Mouse (Mus musculus) 3T3-L1 (cell line): ENCODE data around the gene Rcc1l.

ENCODE experiments used
- DNase-seq: peaks from one replicate; pipeline ENCODE4 v3.0.0-alpha.2; 2015; ENCODE audit warnings: low read depth, low spot score

Gene Rcc1l

GRCm38 (mm10) chr5:134170167-134170566 is 6.4 kb downstream of the Rcc1l start:
- no peak for DNase-seq

- no peak for DNase-seq
Measured at GRCm38 (mm10) chr5:134169231-134169630, 7.3 kb downstream of the Rcc1l start.

- DNase-seq: no peak
Measured at GRCm38 (mm10) chr5:134168033-134168432, 8.5 kb downstream of the Rcc1l start.

- DNase-seq: no peak
Measured at GRCm38 (mm10) chr5:134166642-134167041, 9.9 kb downstream of the Rcc1l start.

- no peak for DNase-seq
Measured at GRCm38 (mm10) chr5:134164688-134165087, 11.9 kb downstream of the Rcc1l start.

- DNase-seq: no peak
Measured at GRCm38 (mm10) chr5:134155916-134156466, 20.6 kb downstream of the Rcc1l start.

GRCm38 (mm10) chr5:134151895-134152294 is 24.7 kb downstream of the Rcc1l start:
- DNase-seq: no peak

- DNase-seq: no peak
Measured at GRCm38 (mm10) chr5:134148153-134148552, 28.4 kb downstream of the Rcc1l start.

GRCm38 (mm10) chr5:134147194-134147753 is 29.3 kb downstream of the Rcc1l start:
- DNase-seq: peak; percentile 83

- no peak for DNase-seq
Measured at GRCm38 (mm10) chr5:134144986-134145385, 31.6 kb downstream of the Rcc1l start.

- DNase-seq: no peak
Measured at GRCm38 (mm10) chr5:134142381-134142780, 34.2 kb downstream of the Rcc1l start.

GRCm38 (mm10) chr5:134141236-134141635 is 35.3 kb downstream of the Rcc1l start:
- no peak for DNase-seq

GRCm38 (mm10) chr5:134139429-134139828 is 37.1 kb downstream of the Rcc1l start:
- no peak for DNase-seq

GRCm38 (mm10) chr5:134137933-134138332 is 38.6 kb downstream of the Rcc1l start:
- no peak for DNase-seq

GRCm38 (mm10) chr5:134136022-134136421 is 40.6 kb downstream of the Rcc1l start:
- DNase-seq: no peak

- peak; percentile 97 for DNase-seq
Measured at GRCm38 (mm10) chr5:134131586-134131985, 45.0 kb downstream of the Rcc1l start.

- peak; percentile 52 for DNase-seq
Measured at GRCm38 (mm10) chr5:134126232-134126631, 50.3 kb downstream of the Rcc1l start.

GRCm38 (mm10) chr5:134123846-134124245 is 52.7 kb downstream of the Rcc1l start:
- no peak for DNase-seq

- DNase-seq: no peak
Measured at GRCm38 (mm10) chr5:134121893-134122259, 54.7 kb downstream of the Rcc1l start.

- DNase-seq: peak; percentile 62
Measured at GRCm38 (mm10) chr5:134121138-134121892, 55.3 kb downstream of the Rcc1l start.

GRCm38 (mm10) chr5:134120135-134120534 is 56.4 kb downstream of the Rcc1l start:
- no peak for DNase-seq

GRCm38 (mm10) chr5:134119481-134120120 is 57.0 kb downstream of the Rcc1l start:
- DNase-seq: peak; percentile 76
